Mouse (Mus musculus) CD4-positive, CD25-positive, alpha-beta regulatory T cell, adult 4 months (primary cell): ENCODE measurements at regions not wholly inside any gene's neighbourhood (a gene's known extent, or its start where the extent isn't known, plus 50 kb on each side); places are given as distances from the start of the nearest gene placed in this dataset.

ENCODE experiments used
- ATAC-seq: one replicate; pipeline ENCODE4 v1.8.0; 2017

- ATAC-seq, result no peak
Measured at GRCm38 (mm10) chr6:98178005-98178404, 164.5 kb downstream of the Gm765 start.

GRCm38 (mm10) chr6:98149043-98149813 is 193.3 kb downstream of the Gm765 start:
- ATAC-seq, result no peak

DNA sequence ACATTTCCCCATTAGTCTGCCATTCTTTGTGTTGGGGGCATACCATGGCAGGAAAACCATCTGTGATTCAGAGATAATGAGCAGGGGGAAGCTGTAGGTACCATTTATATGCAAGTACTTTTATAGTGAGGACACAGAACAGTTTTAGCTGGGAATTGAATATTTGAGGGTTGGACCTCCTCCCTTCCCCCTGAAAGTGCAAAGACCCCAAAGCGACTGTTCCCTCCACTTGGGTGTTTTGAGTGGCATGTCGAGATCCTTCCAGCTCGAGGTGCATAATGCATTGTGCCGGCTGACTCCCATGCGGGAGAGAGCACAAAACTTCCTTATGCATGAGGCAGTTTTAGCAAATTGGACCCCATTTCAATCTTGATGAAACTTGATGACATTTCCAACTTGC is 194.7 kb downstream of the Gm765 start:
- no peak for ATAC-seq

GRCm38 (mm10) chr6:98132931-98133330 is 209.6 kb downstream of the Gm765 start:
- ATAC-seq, result no peak

- ATAC-seq, result no peak
Measured at GRCm38 (mm10) chr6:98125434-98125833, 217.1 kb downstream of the Gm765 start.

DNA sequence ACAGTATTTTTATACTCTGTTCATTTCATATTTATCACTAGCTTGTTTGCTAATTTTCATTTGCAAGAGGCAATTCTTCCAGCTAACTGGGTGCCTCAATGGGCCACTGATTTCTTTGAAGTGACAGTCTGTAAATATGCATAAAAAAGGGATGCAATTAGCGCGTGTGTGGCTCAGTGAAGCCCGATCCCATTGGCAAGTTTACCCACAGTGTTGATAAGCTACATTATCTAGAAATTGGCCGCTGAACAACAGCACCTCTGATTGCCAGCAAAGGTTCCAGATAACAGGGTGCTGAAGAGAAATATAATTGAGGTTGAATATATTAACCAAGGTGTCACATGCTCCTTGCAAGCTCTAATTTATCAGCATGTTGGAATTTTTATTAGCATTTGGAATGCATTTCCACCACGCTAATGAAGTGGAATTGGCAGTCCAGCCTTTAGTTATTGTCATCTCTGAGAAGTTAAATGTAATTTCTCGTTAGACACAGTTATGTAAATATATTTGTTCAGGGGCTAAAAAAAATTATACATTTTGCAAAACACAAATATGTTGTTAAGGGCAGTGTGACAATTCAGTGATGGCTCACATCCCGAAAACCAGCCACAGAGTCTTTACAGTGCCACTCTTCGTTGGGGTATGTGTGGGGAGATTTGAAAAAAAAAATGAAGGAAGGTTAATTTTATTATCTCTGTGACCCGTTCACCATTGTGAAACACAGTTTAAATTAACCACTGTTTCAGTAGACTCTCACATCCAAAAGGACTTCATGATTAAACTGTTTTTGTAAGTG is 224.0 kb downstream of the Gm765 start:
- no peak for ATAC-seq

DNA sequence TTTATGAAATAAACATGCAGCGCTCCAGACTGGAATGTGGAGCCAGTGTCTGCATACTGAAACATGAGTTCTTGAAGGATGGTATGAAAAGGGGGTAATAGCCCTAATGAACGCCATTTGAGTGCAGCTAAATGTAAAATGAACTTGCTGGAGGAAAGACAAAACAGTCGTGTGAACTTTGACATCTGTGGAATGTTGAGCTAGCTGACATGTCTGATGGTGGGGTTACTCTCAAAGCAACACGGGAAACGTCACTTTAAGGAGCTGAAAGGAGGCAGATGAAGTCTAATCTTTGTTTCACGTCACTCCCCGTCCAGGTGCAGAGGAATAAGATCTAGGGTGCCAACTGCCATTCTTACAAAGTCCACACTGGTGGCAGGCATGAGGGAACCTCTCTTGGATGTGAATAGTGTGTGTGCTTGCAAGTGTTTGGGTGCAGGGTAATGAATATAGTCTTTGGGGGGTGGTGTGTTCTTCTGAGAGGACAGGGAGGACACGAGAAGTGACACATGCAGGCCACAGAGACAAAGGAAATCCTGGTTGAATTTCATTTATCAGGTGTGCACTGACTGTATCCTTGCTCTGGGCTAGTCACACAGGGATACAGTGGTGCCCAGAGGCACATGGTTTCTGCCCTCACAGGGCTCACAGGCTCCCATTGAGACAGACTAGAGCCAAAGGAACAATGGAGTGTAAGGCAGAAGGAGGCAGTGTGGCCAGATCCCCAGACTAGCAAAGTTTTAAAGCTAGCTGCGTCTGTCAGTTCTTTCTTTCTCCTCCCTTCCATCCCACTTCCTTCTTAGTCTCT is 228.0 kb downstream of the Gm765 start:
- ATAC-seq, result no peak

GRCm38 (mm10) chr6:98113708-98114107 is 228.8 kb downstream of the Gm765 start:
- ATAC-seq, result peak; percentile 95

- no peak for ATAC-seq
Measured at GRCm38 (mm10) chr6:98112495-98113115, 229.9 kb downstream of the Gm765 start.

GRCm38 (mm10) chr6:98107123-98107522 is 235.4 kb downstream of the Gm765 start:
- ATAC-seq, result no peak

DNA sequence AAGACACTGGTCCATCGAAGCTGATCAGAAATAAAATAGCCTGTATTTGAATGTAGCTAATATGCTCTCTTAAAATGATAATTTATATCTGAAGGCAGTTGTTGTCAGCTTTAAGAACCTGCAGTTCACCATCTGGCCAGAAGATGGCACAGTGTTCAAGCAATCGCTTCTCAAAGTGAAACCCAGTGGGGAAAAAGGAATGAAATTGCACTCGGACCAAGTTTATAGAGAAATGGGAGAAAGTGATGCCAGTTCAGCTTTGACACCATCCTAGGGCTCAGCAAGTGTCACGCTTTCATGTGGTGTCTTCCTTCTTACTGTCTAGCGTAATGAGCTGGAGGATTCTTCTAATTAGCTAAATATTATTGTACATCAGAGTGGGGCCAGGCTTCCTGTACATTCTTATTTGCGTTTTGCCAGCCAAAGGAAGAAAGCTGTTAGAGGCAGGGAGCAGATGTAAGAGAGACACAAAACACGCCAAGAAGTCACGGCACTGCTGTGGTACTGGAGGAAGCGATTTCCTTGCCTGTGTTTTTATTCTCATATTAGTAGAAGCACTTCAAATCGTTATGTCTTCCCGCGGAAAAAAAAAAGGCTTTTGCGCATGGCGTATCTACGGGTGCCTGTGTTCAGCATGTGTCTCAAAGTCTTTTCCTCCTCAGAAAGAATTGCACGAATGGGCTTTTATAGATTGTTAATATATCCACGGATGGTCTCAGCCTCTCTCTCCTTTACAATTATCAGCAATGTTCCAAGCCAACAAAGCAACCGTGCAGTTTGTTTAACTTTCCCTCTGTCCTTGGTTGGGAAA is 237.1 kb downstream of the Gm765 start:
- ATAC-seq, result peak; percentile 86

- no peak for ATAC-seq
Measured at GRCm38 (mm10) chr6:98104432-98104831, 238.1 kb downstream of the Gm765 start.

DNA sequence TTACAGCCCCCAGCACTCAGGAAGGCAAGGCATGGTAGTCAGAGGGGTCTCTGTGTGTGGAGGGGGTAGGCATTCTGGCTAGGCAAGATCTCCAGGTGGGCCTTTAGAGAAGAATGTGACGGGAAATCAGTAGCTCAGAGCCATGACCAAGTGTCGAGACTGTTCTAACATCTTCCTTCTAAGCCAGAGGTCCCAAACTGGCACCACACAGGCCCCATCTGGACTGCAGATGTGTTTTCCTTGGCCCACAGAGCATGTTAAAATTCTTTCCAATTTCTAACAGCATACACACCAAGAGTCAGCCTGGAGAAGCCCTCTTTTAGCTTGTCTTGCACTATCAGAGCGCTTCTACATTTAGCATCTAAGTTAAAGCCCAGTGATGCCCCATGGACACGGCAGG is 241.5 kb downstream of the Gm765 start:
- ATAC-seq, result no peak

- no peak for ATAC-seq
Measured at GRCm38 (mm10) chr6:98099126-98099525, 243.4 kb downstream of the Gm765 start.

GRCm38 (mm10) chr6:98095243-98095642 is 247.3 kb downstream of the Gm765 start:
- no peak for ATAC-seq

- ATAC-seq, result no peak
Measured at GRCm38 (mm10) chr6:98089185-98089584, 253.4 kb downstream of the Gm765 start.

- no peak for ATAC-seq
Measured at GRCm38 (mm10) chr6:98080076-98080475, 262.5 kb downstream of the Gm765 start.
